Mouse (Mus musculus) MN1 (cell line): ENCODE measurements around the gene Sphk1.
A peak's percentile ranks its signal among the peaks of the same experiment; 100 is the strongest.
"Not testable (repeated sequence)": the region's sequence is repeated elsewhere in the genome, so short reads cannot be mapped to it uniquely, and the experiment has no call there.

Experiments
- DNase-seq: peaks from one replicate; pipeline ENCODE4 v3.0.0-alpha.2; 2016; ENCODE audit warnings: low spot score

The Sphk1 gene

DNA sequence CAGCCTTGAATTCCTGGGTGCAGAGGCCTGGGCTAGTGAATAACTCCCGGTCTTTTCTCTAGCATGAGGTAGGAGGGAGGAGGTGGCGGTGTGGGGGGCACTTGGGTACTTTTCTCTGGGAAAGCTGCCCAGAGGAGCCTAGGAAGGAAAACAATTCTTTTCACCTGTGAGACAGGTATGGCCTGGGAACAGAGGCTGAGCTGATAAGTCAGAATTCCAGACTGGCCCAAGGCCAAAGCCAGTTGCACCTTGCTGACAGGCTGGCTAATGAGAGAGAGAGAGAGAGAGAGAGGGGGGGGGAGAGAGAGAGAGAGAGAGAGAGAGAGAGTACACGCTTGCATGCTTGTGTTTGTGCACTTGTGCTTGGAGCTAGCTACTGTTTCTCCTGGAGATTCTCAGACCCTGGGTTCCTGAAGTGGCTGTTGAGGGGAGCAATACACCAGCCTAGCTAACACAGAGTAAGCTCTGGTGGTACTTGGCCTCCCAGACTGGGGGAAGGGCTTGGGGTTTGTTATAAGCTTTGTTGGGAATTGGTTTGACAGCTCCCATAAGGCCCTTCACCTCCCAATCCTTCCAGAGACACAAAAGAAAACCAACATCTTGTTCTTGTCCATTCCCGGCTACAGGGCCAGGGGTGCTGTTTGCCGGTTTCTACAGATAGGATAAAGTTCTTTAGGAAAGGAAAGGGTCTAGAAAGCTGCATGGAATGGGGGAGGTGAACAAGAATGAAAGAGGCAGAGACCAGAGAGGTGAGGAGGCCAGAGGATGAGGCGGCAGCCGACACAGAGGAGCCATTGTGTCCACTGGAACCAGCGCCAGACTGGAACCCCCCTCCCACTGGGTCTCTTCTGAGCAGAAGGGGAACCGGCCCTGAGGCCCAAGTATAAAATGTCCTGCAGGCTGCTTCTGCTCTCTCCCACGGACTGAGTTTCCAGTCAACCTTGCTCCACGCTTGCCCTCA is at the start of gene Sphk1:
Gene Sphk1, plus strand, starts transcription at position 739 of the 961 bp plus-strand sequence.
- peak; percentile 24 for DNase-seq

DNA sequence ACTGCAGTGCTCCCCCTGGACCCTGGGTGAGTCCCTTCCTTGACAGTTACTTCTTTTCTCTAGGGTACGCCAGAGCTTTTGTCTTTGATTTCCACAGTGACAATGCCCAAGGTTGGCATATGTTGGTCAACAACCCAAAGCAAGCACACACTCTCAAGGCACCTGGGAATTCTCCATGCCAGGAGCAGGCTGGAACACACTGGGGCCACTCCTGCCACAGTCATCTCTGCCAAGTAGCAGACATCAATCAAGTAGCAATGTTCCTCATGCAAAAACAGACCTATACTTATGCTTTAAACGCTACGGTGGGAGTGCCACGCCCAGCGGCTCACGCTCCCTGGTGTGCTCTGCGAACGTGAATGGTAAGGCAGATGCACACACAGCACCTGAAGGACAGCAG is 49.8 kb upstream of the Sphk1 start:
- DNase-seq, result no peak

GRCm38 (mm10) chr11:116481776-116482175 is 48.9 kb upstream of the Sphk1 start:
- no peak for DNase-seq

DNA sequence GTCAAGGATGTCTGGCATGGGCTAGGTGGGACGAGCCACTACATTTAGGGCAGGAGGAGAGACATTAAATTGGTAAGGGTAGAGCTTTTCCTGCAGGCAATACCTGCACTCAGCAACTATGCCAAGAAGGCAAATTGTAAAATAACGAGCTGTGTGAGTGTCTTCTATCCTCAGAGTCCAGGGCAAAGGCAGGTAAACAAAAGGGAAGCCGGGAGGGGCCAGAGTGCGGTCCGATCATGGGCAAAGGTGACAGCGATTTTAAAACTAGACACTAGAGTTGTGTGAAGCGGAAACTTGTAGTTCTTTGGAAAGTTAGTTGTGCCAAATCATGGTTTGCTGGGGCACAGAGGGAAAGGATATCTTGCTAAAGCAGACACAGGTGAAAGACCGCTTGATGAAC is 46.5 kb upstream of the Sphk1 start:
- no peak for DNase-seq

- DNase-seq, result no peak
Observed at GRCm38 (mm10) chr11:116488207-116488606, 42.5 kb upstream of the Sphk1 start.

DNA sequence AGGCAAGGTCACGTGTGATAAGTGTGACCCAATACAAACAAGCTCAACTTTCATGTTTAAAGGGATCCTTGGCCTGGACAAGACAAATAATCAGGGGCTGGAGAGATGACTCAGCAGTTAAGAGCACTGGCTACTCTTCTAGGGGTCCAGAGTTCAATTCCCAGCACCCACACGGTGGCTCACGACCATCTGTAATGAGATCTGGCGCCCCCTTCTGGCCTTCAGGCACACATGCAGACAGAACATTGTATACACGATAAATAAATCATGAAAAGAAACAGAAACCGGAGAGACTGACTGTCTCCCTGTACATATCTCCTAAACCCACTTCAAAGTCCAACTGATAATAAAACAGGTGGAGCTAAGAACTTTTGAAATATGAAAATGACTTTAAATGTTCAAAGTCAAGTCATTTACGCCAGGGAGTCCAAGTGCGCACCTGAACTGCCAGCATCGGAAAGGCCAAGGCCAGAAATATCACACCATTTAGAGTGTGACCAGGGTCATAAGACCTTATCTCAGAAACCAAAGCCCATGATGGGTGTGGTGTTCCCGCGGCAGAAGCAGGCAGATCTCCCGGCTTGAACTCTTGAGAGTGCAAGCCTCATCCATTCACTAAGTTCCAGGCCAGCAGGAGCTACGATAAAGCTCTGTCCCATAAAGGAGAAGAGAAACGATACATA is 41.9 kb upstream of the Sphk1 start:
- no peak for DNase-seq

DNA sequence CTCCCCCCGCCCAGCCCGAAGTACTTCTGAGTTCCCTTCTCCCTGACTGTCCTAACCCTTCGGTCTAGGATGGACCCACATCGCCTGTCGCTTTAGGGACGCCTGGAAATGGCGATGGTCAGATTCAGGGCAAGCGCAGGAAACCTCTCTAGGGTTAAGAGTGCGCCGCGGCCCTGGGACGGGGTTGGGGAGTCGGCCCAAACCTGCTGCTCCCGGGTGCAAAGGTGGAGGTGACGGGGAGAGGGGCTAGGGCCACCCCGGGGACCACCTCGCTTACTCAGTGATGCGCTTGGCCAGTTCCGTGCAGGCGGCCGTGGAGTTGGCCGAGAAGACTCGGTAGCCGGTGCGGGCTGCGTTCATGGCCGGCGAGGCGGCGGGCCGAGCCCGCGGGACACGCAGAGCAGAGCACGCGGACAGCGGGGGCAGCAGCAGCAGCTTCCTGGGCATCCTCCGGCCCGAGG is 40.9 kb upstream of the Sphk1 start:
- peak; percentile 39 for DNase-seq

DNA sequence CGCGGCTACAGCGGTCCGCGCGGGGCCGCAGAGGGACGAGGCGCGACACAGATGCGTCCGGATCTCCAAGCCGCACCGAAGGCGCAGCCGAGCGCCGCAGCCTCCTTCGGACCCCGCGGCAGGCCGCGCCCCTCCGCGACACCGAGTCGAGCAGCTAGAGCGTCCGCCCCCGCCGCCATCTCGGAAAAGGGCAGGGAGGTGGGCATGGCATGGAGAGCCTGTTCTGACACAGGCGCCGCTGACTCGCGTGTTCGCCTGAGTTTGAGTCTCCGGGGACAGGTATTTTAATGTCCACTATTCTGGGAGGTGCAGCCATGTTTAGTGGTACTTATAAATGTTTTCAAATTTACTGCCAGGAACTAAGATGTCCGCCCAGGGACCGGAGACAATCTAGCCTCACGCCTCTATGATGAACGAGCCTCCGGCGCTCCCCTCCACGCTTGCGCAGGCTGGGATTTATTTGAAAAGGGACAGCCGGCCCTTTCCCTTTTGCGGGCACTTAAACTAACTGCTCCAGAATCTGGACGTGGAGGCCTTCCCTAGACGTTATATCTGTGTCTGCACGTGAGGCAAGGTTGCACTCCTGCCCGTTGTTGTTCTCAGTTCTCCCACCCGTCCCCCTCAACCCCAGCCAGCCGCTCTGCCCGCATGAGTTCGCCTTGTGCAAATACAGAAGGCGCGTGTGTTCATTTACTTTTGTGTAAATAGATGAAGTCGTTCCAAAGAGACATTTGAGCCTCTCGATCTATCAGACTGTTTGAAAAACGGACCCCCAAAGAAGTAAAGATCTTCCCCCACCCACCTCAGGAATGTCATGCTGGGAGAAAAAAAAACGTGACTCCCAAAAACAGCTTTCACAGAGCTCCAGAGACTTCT is 40.3 kb upstream of the Sphk1 start:
- peak; percentile 91 for DNase-seq

- peak; percentile 22 for DNase-seq
Observed at GRCm38 (mm10) chr11:116491338-116491737, 39.4 kb upstream of the Sphk1 start.

GRCm38 (mm10) chr11:116492507-116492906 is 38.2 kb upstream of the Sphk1 start:
- not testable (repeated sequence) for DNase-seq

DNA sequence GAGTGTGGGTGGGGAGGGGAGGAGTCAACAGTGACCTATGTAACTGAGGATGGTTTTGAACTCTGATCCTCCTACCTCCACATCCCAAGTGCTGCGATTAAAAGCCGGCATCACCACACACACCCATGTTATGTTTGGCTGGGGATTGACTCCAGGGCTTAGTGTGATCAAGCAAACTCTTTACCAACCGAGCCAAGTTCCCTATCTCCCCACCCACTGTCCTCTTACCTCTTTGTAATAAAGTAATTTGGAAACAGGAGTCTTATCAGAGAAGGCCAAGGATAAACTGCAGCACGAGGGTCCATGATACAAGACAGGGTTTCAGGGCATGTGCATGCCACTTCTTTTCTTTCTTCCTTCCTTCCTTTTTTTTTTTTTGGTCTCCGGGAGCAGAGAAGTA is 37.5 kb upstream of the Sphk1 start:
- no peak for DNase-seq

DNA sequence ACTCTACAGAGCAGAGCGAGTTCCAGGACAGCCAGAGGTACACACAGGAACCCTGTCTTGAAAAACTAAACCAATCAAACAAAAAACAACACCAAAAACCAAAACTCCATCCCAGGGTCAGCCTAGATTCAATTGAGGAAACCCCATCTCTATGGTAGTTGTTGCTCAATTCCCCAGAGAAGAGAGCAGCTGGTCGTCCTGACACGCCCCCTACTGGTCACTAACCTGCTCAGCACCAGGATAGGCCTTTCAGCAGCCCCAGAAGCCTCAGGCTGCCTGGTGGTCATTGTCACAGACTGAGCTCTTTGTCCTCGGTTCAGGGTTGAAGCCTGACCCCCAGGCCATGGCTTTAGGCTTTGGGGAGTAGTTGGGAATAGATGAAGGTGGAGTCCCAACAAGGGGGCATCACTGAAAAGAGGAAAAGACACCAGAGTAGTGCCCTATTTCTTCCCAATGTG is 36.9 kb upstream of the Sphk1 start, which contains the start of gene Prpsap1:
Gene Prpsap1, minus strand, starts transcription at position 408 of the 458 bp plus-strand sequence.
- peak; percentile 59 for DNase-seq

GRCm38 (mm10) chr11:116494474-116495174 is 36.1 kb upstream of the Sphk1 start:
- peak; percentile 20 for DNase-seq

- DNase-seq, result no peak
Observed at GRCm38 (mm10) chr11:116497313-116497712, 33.4 kb upstream of the Sphk1 start.

DNA sequence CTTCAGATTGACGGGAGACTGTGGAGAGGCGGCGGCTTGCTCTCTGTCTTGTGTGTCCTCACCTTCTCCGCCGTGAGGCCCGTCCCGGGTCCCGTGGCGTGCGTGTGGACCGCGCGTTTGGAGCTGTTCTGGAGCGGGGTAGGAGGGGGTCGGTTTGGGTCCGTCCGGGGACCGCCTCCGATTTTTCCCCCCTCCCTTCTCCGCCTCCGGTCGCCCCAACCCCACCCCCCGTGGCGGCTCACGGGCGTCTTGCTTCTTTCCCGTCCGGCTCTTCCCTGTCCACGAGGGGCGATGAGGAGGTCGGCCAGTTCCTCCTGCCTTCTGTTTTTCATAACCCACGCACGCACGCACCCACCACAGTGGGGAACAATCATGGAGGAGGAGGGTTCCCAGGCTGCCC is 32.1 kb upstream of the Sphk1 start:
- no peak for DNase-seq

GRCm38 (mm10) chr11:116499018-116499417 is 31.7 kb upstream of the Sphk1 start:
- no peak for DNase-seq

DNA sequence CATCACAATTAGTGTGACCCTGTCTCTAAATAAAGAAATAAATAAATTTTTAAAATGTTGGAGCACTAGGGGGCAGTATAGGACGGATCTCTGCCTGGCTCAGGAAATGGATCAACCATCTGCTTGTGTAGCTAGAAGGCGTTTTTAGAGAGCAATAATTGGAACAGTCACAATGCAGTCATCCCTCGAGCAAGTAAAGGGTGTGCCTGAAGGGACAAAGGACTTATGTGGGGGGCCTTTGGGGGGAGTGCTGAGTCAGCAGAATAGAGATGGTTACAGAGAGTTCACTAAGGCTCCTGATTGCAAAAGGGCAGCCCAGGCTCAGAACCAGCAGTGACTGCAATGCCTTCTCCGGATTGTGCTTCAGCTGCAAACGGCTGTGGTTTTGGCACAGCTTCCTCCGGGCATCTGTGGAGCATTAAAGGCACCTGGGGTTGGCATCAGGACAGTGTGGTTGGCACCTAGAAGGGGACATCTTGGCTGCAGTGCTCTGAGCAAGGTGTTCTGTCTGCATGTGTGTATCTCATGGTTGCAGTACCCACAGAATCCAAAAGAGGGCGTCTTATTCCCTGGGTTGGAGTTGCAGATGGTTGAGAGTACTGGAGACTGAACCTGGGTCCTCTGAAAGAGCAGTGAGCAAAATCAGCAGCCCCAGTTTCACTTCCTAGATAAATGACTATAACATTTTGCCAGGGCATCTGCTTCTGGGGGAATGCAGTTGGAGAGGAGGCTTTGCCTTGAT is 29.5 kb upstream of the Sphk1 start:
- peak; percentile 58 for DNase-seq

- no peak for DNase-seq
Observed at GRCm38 (mm10) chr11:116504516-116504915, 26.2 kb upstream of the Sphk1 start.

GRCm38 (mm10) chr11:116505573-116505972 is 25.2 kb upstream of the Sphk1 start:
- DNase-seq, result no peak

DNA sequence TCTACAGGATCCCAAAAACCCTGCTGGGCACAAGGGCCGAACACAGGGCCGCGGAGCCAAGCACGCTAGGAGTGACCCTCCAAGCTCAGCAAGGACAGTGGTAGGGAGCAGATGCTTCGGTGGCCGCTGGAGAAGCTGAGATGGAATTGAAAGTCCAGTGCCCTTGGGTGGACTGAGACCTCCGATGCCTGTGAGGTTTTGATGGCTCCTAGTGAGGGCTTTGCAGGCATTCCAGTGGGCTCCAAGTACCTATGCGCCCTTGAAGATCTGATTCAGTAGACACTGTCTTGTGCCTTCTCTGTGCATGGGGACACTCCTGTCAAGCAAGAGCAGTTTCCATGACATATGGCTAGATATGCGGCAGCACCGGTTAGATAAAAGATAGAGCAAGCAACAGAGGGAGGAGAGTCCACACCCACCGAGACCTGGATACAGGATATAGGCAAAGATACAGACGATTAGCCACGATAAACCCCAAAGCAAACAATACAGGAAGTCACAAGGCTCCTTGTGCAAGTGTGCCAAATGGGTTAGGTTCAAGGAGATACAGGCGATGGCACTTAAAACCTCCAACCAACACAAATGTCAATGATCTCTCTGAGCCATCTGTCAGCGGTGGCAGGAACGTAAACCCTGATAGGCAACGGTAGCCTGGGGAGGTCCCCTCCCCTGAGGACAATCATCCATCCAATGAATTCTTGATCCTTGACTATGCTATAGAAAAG is 24.4 kb upstream of the Sphk1 start:
- no peak for DNase-seq
